Mouse (Mus musculus): ENCODE results near the gene Gpr152. TPM values are rescaled to one million over a fixed set of nuclear protein-coding genes. Genes with fewer than 3 reads are reported as not detected.
"Not testable (repeated sequence)": the region's sequence is repeated elsewhere in the genome, so short reads cannot be mapped to it uniquely, and the experiment has no call there.

Gpr152 gene
- total RNA-seq, 2 experiments from 2014 or later = not detected

GRCm38 (mm10) chr19:4130106-4130505 is 9.5 kb upstream of the Gpr152 start:
- no peak for DNase-seq (ENCODE audit: low spot score in 2 of 2)

GRCm38 (mm10) chr19:4131075-4131474 is 8.5 kb upstream of the Gpr152 start:
- no peak for DNase-seq (ENCODE audit: low spot score in 2 of 2)

GRCm38 (mm10) chr19:4131768-4132167 is 7.8 kb upstream of the Gpr152 start:
- DNase-seq (ENCODE audit: low spot score in 2 of 2) = no peak

GRCm38 (mm10) chr19:4134354-4134753 is 5.2 kb upstream of the Gpr152 start:
- no peak for DNase-seq (ENCODE audit: low spot score in 2 of 2)

GRCm38 (mm10) chr19:4135229-4135962 is 4.2 kb upstream of the Gpr152 start:
- not testable (repeated sequence) for DNase-seq (ENCODE audit: low spot score in 2 of 2)

GRCm38 (mm10) chr19:4135963-4136345 is 3.6 kb upstream of the Gpr152 start:
- not testable (repeated sequence) for DNase-seq (ENCODE audit: low spot score in 2 of 2)

- DNase-seq (ENCODE audit: low spot score in 2 of 2) = no peak
Observed at GRCm38 (mm10) chr19:4136463-4136862, 3.1 kb upstream of the Gpr152 start.

- no peak for DNase-seq (ENCODE audit: low spot score in 2 of 2)
Observed at GRCm38 (mm10) chr19:4137913-4138312, 1.7 kb upstream of the Gpr152 start.

- no peak for DNase-seq (ENCODE audit: low spot score in 2 of 2)
Observed at GRCm38 (mm10) chr19:4140147-4140546, 560 bp downstream of the Gpr152 start.

- no peak for DNase-seq (ENCODE audit: low spot score in 2 of 2)
Observed at GRCm38 (mm10) chr19:4142416-4143173, 3.0 kb downstream of the Gpr152 start.

- DNase-seq (ENCODE audit: low spot score in 2 of 2) = no peak
Observed at GRCm38 (mm10) chr19:4143759-4144268, 4.2 kb downstream of the Gpr152 start, which contains the start of gene Cabp4. Cabp4 (minus strand) TSS chr19:4144033.

- DNase-seq (ENCODE audit: low spot score in 2 of 2) = no peak
Observed at GRCm38 (mm10) chr19:4144550-4145498, 5.2 kb downstream of the Gpr152 start.

- no peak for DNase-seq (ENCODE audit: low spot score in 2 of 2)
Observed at GRCm38 (mm10) chr19:4145936-4146335, 6.3 kb downstream of the Gpr152 start.

- no peak for DNase-seq (ENCODE audit: low spot score in 2 of 2)
Observed at GRCm38 (mm10) chr19:4146366-4147021, 6.9 kb downstream of the Gpr152 start.

GRCm38 (mm10) chr19:4147022-4147405 is 7.4 kb downstream of the Gpr152 start:
- no peak for DNase-seq (ENCODE audit: low spot score in 2 of 2)

GRCm38 (mm10) chr19:4147782-4148490 is 8.3 kb downstream of the Gpr152 start:
- no peak for DNase-seq (ENCODE audit: low spot score in 2 of 2)

GRCm38 (mm10) chr19:4148491-4148806 is 8.9 kb downstream of the Gpr152 start, which contains the start of gene Coro1b:
Coro1b (plus strand) TSS chr19:4148619.
- DNase-seq (ENCODE audit: low spot score in 2 of 2) = peak; percentile 89 to 97

GRCm38 (mm10) chr19:4148819-4149218 is 9.2 kb downstream of the Gpr152 start:
- no peak for DNase-seq (ENCODE audit: low spot score in 2 of 2)

- no peak for DNase-seq (ENCODE audit: low spot score in 2 of 2)
Observed at GRCm38 (mm10) chr19:4149283-4149682, 9.7 kb downstream of the Gpr152 start.
